ENCODE assay signal across 8 mouse cellular contexts in genomic region chr6:118379451-118380167, GRCm38 (mm10). TPM values are rescaled to one million over a fixed set of nuclear protein-coding genes. Genes with fewer than 3 reads are reported as not detected.
DNase-seq lines count a peak whose midpoint lies in the region; ATAC-seq and TF ChIP-seq lines count a peak whose summit lies in the region.

No protein-coding gene starts in this region.

- H3K27ac ChIP-seq in embryonic facial prominence, embryonic 12.5 days, result no peak overlapping the region
- H3K27ac ChIP-seq in kidney, postnatal 0 days, result no peak overlapping the region
- no peak overlapping the region for H3K27ac ChIP-seq in liver, adult 2 months (replicated peaks; ENCODE audit: insufficient read depth, low read depth, low read length)
- H3K27ac ChIP-seq in thymus, adult 2 months (ENCODE audit: control insufficient read depth, insufficient read depth, low read length), result no peak overlapping the region

- TF ChIP-seq CTCF in kidney, postnatal 0 days (IDR thresholded peaks at IDR 0.05; ENCODE audit: low read depth), result peak; percentile 91
- TF ChIP-seq CTCF in liver, adult 2 months (IDR thresholded peaks at IDR 0.05; ENCODE audit: low read depth, low read length), result peak; percentile 78
- TF ChIP-seq CTCF in thymus, adult 2 months (IDR thresholded peaks at IDR 0.05; ENCODE audit: borderline replicate concordance, control insufficient read depth, extremely low read depth, insufficient read depth, low read length, poor library complexity), result peak; percentile 81; the same call in 1 of the 2 replicates

- H3K4me2 ChIP-seq in embryonic facial prominence, embryonic 12.5 days (replicated peaks), result no peak overlapping the region; the same call in 1 of the 2 replicates
- H3K4me2 ChIP-seq in kidney, postnatal 0 days (ENCODE audit: low read length), result peak overlapping the region; percentile 8; the same call in 1 of the 2 replicates

- 33% methylated on average over 20 of the region's 20 CpGs for WGBS in embryonic facial prominence, embryonic 12.5 days
- 30% methylated on average over 20 of the region's 20 CpGs for WGBS in kidney, postnatal 0 days
- 34% methylated on average over 20 of the region's 20 CpGs for WGBS in liver, adult 2 months
- WGBS in thymus, adult 2 months, result 48% methylated on average over 20 of the region's 20 CpGs

- DNase-seq in B cell, adult 2 months, result peak; percentile 54 to 56
- peak; percentile 42 for DNase-seq in adrenal gland, adult 2 months
- DNase-seq in heart, adult 9 months (ENCODE audit: low spot score in 2 of 2), result peak; percentile 14 to 50
- DNase-seq in kidney, postnatal 0 days (ENCODE audit: low spot score), result peak; percentile 86
- no peak for DNase-seq in liver, adult 2 months (ENCODE audit: extremely low read depth, low read depth, low spot score)
- DNase-seq in neural tube, embryonic 10.5 days (ENCODE audit: extremely low spot score, low spot score), result peak; percentile 85
- peak; percentile 69 for DNase-seq in thymus, adult 2 months

- peaks cover 9% of the 10 kb centered on the region; the same call in 1 of the 2 replicates for H3K27me3 ChIP-seq in embryonic facial prominence, embryonic 12.5 days
- H3K27me3 ChIP-seq in kidney, postnatal 0 days (ENCODE audit: insufficient read depth, low read length), result no peaks in the 10 kb centered on the region
- H3K27me3 ChIP-seq in liver, adult 2 months (ENCODE audit: control insufficient read depth, insufficient read depth, low read length), result no peaks in the 10 kb centered on the region
- H3K27me3 ChIP-seq in thymus, adult 2 months (ENCODE audit: control insufficient read depth, insufficient read depth, low read length), result no peaks in the 10 kb centered on the region

- no peak for TF ChIP-seq POLR2A in liver, adult 2 months (IDR thresholded peaks at IDR 0.05; ENCODE audit: extremely low read depth, insufficient read depth, low read length)
- TF ChIP-seq POLR2A in thymus, adult 2 months (IDR thresholded peaks at IDR 0.05; ENCODE audit: control insufficient read depth, extremely low read depth, insufficient read depth, low read length, poor library complexity), result no peak

- ATAC-seq in embryonic facial prominence, embryonic 12.5 days (ENCODE audit: insufficient number of reproducible peaks, insufficient read depth, low FRiP score, low TSS enrichment), result peak; percentile 31; the same call in 1 of the 2 replicates
- ATAC-seq in kidney, postnatal 0 days (replicated peaks; ENCODE audit: low FRiP score, low read depth), result peak; percentile 44; the same call in 1 of the 2 replicates

- H3K4me3 ChIP-seq in embryonic facial prominence, embryonic 12.5 days, result no peak overlapping the region
- no peak overlapping the region for H3K4me3 ChIP-seq in kidney, postnatal 0 days (replicated peaks; ENCODE audit: low read depth, low read length)
- no peak overlapping the region for H3K4me3 ChIP-seq in liver, adult 2 months (ENCODE audit: insufficient read depth, low read depth, low read length)
- no peak overlapping the region for H3K4me3 ChIP-seq in thymus, adult 2 months (ENCODE audit: control insufficient read depth, insufficient read depth, low read length)

- H3K79me2 ChIP-seq in liver, adult 2 months (ENCODE audit: control insufficient read depth, insufficient read depth, low read length), result no peaks in the 10 kb centered on the region

- no peaks in the 10 kb centered on the region for H3K9me3 ChIP-seq in embryonic facial prominence, embryonic 12.5 days
- no peaks in the 10 kb centered on the region for H3K9me3 ChIP-seq in kidney, postnatal 0 days (replicated peaks; ENCODE audit: low read length)

- no peak overlapping the region for H3K9ac ChIP-seq in embryonic facial prominence, embryonic 12.5 days
- H3K9ac ChIP-seq in kidney, postnatal 0 days (ENCODE audit: low read depth, low read length), result no peak overlapping the region
- no peak overlapping the region for H3K9ac ChIP-seq in liver, adult 2 months (ENCODE audit: low read depth, low read length)

- H3K36me3 ChIP-seq in embryonic facial prominence, embryonic 12.5 days, result peaks cover 24% of the 10 kb centered on the region
- H3K36me3 ChIP-seq in kidney, postnatal 0 days (ENCODE audit: insufficient read depth, low read length), result peaks cover 12% of the 10 kb centered on the region; the same call in 1 of the 2 replicates
- H3K36me3 ChIP-seq in liver, adult 2 months (ENCODE audit: control insufficient read depth, insufficient read depth, low read length), result peaks cover 17% of the 10 kb centered on the region
- peaks cover 20% of the 10 kb centered on the region for H3K36me3 ChIP-seq in thymus, adult 2 months (ENCODE audit: control insufficient read depth, insufficient read depth, low read length)

- peaks cover 12% of the 10 kb centered on the region for H3K4me1 ChIP-seq in embryonic facial prominence, embryonic 12.5 days
- no peaks in the 10 kb centered on the region for H3K4me1 ChIP-seq in kidney, postnatal 0 days (replicated peaks; ENCODE audit: insufficient read depth, low read length)
- H3K4me1 ChIP-seq in liver, adult 2 months (ENCODE audit: control insufficient read depth, insufficient read depth, low read length), result no peaks in the 10 kb centered on the region
- no peaks in the 10 kb centered on the region for H3K4me1 ChIP-seq in thymus, adult 2 months (replicated peaks; ENCODE audit: control insufficient read depth, insufficient read depth, low read length)

RNA-seq across cellular contexts. Expression of gene Bms1, which starts 39.7 kb away (rescaled TPM):
- total RNA-seq in adrenal gland, adult 2 months (2021), result 10 to 100 TPM; 25.6 to 26.2 TPM
- polyA plus RNA-seq in adrenal gland, adult 2 months (2012; rRNA removed), result 1.3 and 1.4 TPM in 2 replicates
- polyA plus RNA-seq in embryonic facial prominence, embryonic 12.5 days (2016; fragmentation: Nextera tagmentation; extraction: Ambion mirVana), result 45.1 and 49.8 TPM in 2 replicates
- 20.5 and 24.3 TPM in 2 replicates for polyA plus RNA-seq in kidney, postnatal 0 days (2015; fragmentation: Nextera tagmentation; extraction: Ambion mirVana)
- total RNA-seq in liver, adult 2 months (2014; rRNA removed), result 8.9 and 11.1 TPM in 2 replicates
- 2.0 and 2.5 TPM in 2 replicates for polyA plus RNA-seq in liver, adult 2 months (2012; rRNA removed)
- polyA plus RNA-seq in thymus, adult 2 months (2012; rRNA removed), result 7.0 and 7.7 TPM in 2 replicates
